ENCODE assay signal across 9 mouse cellular contexts in the genomic region with DNA sequence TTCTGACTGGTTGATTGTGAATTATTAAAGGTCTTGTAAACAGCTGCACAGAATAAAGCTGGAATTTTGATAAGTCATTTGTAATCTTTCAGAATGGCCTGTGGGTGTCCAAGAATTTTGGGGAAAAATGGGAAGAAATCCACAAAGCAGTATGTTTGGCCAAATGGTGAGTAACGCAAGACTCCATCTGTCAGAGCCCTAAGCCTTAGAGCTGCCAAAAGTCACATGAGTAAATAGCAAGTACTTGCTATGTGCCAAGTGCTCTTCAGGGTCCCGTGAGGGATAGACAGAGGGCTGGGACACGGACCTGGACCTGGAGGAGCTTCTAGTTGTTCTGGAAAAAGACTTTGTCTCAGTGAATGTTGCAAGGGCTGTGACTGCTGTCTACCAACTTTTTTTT. TPM values are rescaled to one million over a fixed set of nuclear protein-coding genes. Genes with fewer than 3 reads are reported as not detected.
DNase-seq lines count a peak whose midpoint lies in the region; ATAC-seq lines count a peak whose summit lies in the region.
"Had no signal": no experiment of that assay in that cellular context is flagged by ENCODE, and none has a peak within 500 bp of the region (broad histone marks: within the 10 kb centered on the region; RNA-seq: fewer than 3 reads in every experiment).

No protein-coding gene starts in this region.

- H3K27ac ChIP-seq in stomach, embryonic 14.5 days (ENCODE audit: low read length), result peak overlapping the region; percentile 76; the same call in 1 of the 2 replicates

- H3K36me3 ChIP-seq in stomach, embryonic 14.5 days (ENCODE audit: control insufficient read depth, insufficient read depth, low read length), result peaks cover 11% of the 10 kb centered on the region; the same call in 1 of the 2 replicates

- intact Hi-C loops in left cerebral cortex, postnatal 4 days (cut with DNase I), result loop anchor here (5.0 kb wide), 1 partner anchor 41 kb away; no protein-coding TSS in a partner anchor
- intact Hi-C loops in heart, postnatal 25 days (cut with DNase I), result no loop called here

- ATAC-seq in stomach, embryonic 14.5 days (ENCODE audit: insufficient number of reproducible peaks, insufficient read depth, low FRiP score, low read depth), result 0 out of 2 replicates have a peak, but pooled peaks have one; percentile 14

- no peaks in the 10 kb centered on the region for H3K9me3 ChIP-seq in stomach, embryonic 14.5 days (ENCODE audit: control insufficient read depth, low read depth, low read length)

- H3K4me3 ChIP-seq in stomach, embryonic 14.5 days (ENCODE audit: low read depth, low read length), result no peak overlapping the region

- peaks cover 2% of the 10 kb centered on the region; the same call in 1 of the 2 replicates for H3K4me1 ChIP-seq in stomach, embryonic 14.5 days (ENCODE audit: control insufficient read depth, insufficient read depth, low read length)

- H3K9ac ChIP-seq in stomach, embryonic 14.5 days (replicated peaks; ENCODE audit: low read depth, low read length), result no peak overlapping the region

- H3K27me3 ChIP-seq in stomach, embryonic 14.5 days (ENCODE audit: control insufficient read depth, insufficient read depth, low read length), result no peaks in the 10 kb centered on the region

- DNase-seq in adrenal gland, postnatal 14 days, result peak; percentile 20
- no peak for DNase-seq in adrenal gland, postnatal 4 days (ENCODE audit: low spot score in 2 of 2)
- peak; percentile 11 for DNase-seq in left cerebral cortex, postnatal 4 days
- no peak for DNase-seq in left cerebral cortex, adult 8-10 months (ENCODE audit: low spot score in 2 of 2)
- DNase-seq in heart, postnatal 25 days (ENCODE audit: low spot score), result peak; percentile 31
- DNase-seq in retina, embryonic 14.5 days (ENCODE audit: low spot score), result no peak
- DNase-seq in right cerebral cortex, postnatal 25 days, result no peak

- WGBS in stomach, embryonic 14.5 days, result 56% methylated on average over 3 of the region's 3 CpGs

- H3K4me2 ChIP-seq in stomach, embryonic 14.5 days (replicated peaks; ENCODE audit: low read depth, low read length), result no peak overlapping the region

RNA-seq across cellular contexts. Expression of gene Mybphl, which starts 36.8 kb away (rescaled TPM):
- not detected in 2 replicates for total RNA-seq in adrenal gland, postnatal 14 days (2021)
- total RNA-seq in adrenal gland, postnatal 4 days (2021), result not detected
- under 1 TPM in 1 of 2 experiments, not detected in 1; 0.30 TPM for total RNA-seq in left cerebral cortex, postnatal 4 days (2021)
- total RNA-seq in left cerebral cortex, adult 8-10 months (2022), result not detected
- 10 to 100 TPM; 58.9 to 60.3 TPM for total RNA-seq in heart, postnatal 25 days (2021)
- not detected in 2 replicates for polyA plus RNA-seq in stomach, embryonic 14.5 days (2014; fragmentation: Nextera tagmentation; extraction: Ambion mirVana)
- total RNA-seq: liver, adult 2 months had no signal
- polyA plus RNA-seq: liver, adult 2 months had no signal

RNA-seq across cellular contexts. Expression of gene Sort1, which starts 44.0 kb away (rescaled TPM):
- total RNA-seq in adrenal gland, postnatal 14 days (2021), result 42.0 and 45.7 TPM in 2 replicates
- 10 to 100 TPM; 31.7 to 32.5 TPM for total RNA-seq in adrenal gland, postnatal 4 days (2021)
- total RNA-seq in left cerebral cortex, postnatal 4 days (2021), result 10 to 100 TPM; 90.4 to 93.5 TPM
- total RNA-seq in left cerebral cortex, adult 8-10 months (2022), result 100 to 1,000 TPM; 273 to 299 (median 284) TPM
- total RNA-seq in heart, postnatal 25 days (2021), result 10 to 100 TPM; 17.1 to 18.9 TPM
- 12.3 and 12.9 TPM in 2 replicates for polyA plus RNA-seq in stomach, embryonic 14.5 days (2014; fragmentation: Nextera tagmentation; extraction: Ambion mirVana)

RNA-seq across cellular contexts. Expression of gene Psrc1, which starts 55.7 kb away (rescaled TPM):
- total RNA-seq in adrenal gland, postnatal 14 days (2021), result 4.1 and 5.3 TPM in 2 replicates
- total RNA-seq in adrenal gland, postnatal 4 days (2021), result 10 to 100 TPM; 13.0 to 15.2 TPM
- 1 to 10 TPM; 4.3 to 6.9 TPM for total RNA-seq in left cerebral cortex, postnatal 4 days (2021)
- 10 to 100 TPM; 11.1 to 13.8 (median 11.7) TPM for total RNA-seq in left cerebral cortex, adult 8-10 months (2022)
- under 1 TPM; 0.16 to 0.45 TPM for total RNA-seq in heart, postnatal 25 days (2021)
- 39.3 and 44.4 TPM in 2 replicates for polyA plus RNA-seq in stomach, embryonic 14.5 days (2014; fragmentation: Nextera tagmentation; extraction: Ambion mirVana)
- total RNA-seq: liver, adult 2 months had no signal

Comparison
In these comparisons a context has a peak if more than half of its experiments do, and no peak if none do; other contexts are left out.
1. DNase-seq: peak in adrenal gland, postnatal 14 days (single experiment), left cerebral cortex, postnatal 4 days (single experiment) and heart, postnatal 25 days (single experiment); none in adrenal gland, postnatal 4 days (0 of 2), left cerebral cortex, adult 8-10 months (0 of 2), retina, embryonic 14.5 days (single experiment) and right cerebral cortex, postnatal 25 days (single experiment).
2. RNA of gene Mybphl, which starts 36.8 kb away (total RNA-seq): 58.9 to 60.3 TPM in heart, postnatal 25 days; 0.30 TPM in left cerebral cortex, postnatal 4 days, not detected in left cerebral cortex, adult 8-10 months, not detected in adrenal gland, postnatal 4 days and not detected in adrenal gland, postnatal 14 days; every median in the first group is over 10 times any median in the second.